Mouse (Mus musculus): Measurements from ENCODE around the gene Rnf115. TPM values are rescaled to one million over a fixed set of nuclear protein-coding genes. Genes with fewer than 3 reads are reported as not detected.
"Not testable (repeated sequence)": the region's sequence is repeated elsewhere in the genome, so short reads cannot be mapped to it uniquely, and the experiment has no call there.

The Rnf115 gene
- polyA plus RNA-seq (2015; fragmentation: Nextera tagmentation; extraction: Ambion mirVana), result 72.2 and 76.6 TPM in 2 replicates

- ATAC-seq (ENCODE audit: low FRiP score, low read depth), result peak; percentile 97
- Histone ChIP-seq H3K4me3 (peak within 1 kb of the TSS; percentile 81), H3K4me2 (peak within 1 kb of the TSS; percentile 77), H3K27ac (replicated peaks) (peak within 1 kb of the TSS; percentile 86), H3K9me3 (no peaks in the 10 kb centered on the region), H3K36me3 (peaks cover 2% of the 10 kb centered on the region; the same call in 1 of the 2 replicates), H3K4me1 (replicated peaks) (peaks cover 42% of the 10 kb centered on the region), H3K27me3 (no peaks in the 10 kb centered on the region), H3K9ac (peak within 1 kb of the TSS; percentile 92)
- 0% methylated on average over 39 of the region's 52 CpGs for WGBS
Measured at GRCm38 (mm10) chr3:96727343-96727827, at the start of gene Rnf115, which contains the start of gene Polr3c. Gene Rnf115 (plus strand): TSS chr3:96727664. Gene Polr3c (minus strand): TSS chr3:96727628.

GRCm38 (mm10) chr3:96678456-96678855 lies 49.0 kb upstream of the Rnf115 start:
- Histone ChIP-seq H3K27me3 (no peaks in the 10 kb centered on the region), H3K4me2 (no peak overlapping the region), H3K9ac (no peak overlapping the region), H3K9me3 (no peaks in the 10 kb centered on the region), H3K4me3 (no peak overlapping the region), H3K27ac (replicated peaks) (no peak overlapping the region), H3K36me3 (no peaks in the 10 kb centered on the region), H3K4me1 (replicated peaks) (peaks cover 11% of the 10 kb centered on the region)
- ATAC-seq (ENCODE audit: low FRiP score, low read depth), result no peak
- 69% methylated on average over 7 of the region's 7 CpGs for WGBS

GRCm38 (mm10) chr3:96679159-96679674 lies 48.2 kb upstream of the Rnf115 start:
- peak; percentile 16; the same call in 1 of the 2 replicates for ATAC-seq (ENCODE audit: low FRiP score, low read depth)
- Histone ChIP-seq H3K4me3 (no peak overlapping the region), H3K27ac (replicated peaks) (no peak overlapping the region), H3K4me1 (replicated peaks) (peaks cover 11% of the 10 kb centered on the region), H3K9me3 (no peaks in the 10 kb centered on the region), H3K9ac (no peak overlapping the region), H3K27me3 (no peaks in the 10 kb centered on the region), H3K36me3 (no peaks in the 10 kb centered on the region), H3K4me2 (no peak overlapping the region)
- 36% methylated on average over 5 of the region's 5 CpGs for WGBS

DNA sequence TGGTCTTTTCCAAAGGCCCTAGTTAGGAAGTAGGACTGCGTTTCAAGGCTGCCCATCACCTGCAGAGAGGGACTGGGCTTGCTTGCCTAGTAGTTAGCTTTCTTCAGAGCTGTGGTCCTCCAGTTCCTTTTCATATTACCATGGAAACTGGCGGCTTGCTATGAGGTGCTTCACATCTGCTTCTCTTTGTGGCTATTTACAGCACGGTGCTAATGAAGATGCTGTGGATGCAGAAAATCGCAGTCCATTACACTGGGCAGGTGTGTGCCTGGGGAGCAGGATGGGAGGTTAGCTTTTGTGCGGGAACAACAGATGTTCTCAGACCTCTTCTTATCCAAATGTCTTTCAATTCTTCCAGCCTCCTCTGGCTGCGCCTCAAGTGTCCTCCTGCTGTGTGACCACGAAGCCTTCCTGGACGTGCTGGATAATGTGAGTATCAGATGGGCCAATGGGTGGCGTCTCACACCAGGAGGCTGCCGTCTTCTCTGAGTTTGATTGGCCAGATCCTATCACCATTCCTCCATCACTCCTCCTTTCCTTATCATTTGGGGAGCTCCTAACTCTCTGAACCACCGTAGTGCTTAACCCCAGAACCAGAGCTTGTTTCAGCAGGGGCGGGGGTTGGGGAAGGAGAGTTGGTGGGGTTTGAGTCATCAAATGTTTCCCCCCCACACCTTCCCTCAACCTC lies 47.1 kb upstream of the Rnf115 start:
- Histone ChIP-seq H3K27me3 (peaks cover 3% of the 10 kb centered on the region; the same call in 1 of the 2 replicates), H3K9me3 (no peaks in the 10 kb centered on the region), H3K4me1 (replicated peaks) (peaks cover 11% of the 10 kb centered on the region), H3K27ac (replicated peaks) (0 out of 2 replicates have a peak overlapping the region, but pooled peaks have one; percentile 1), H3K9ac (no peak overlapping the region), H3K4me3 (no peak overlapping the region), H3K36me3 (no peaks in the 10 kb centered on the region), H3K4me2 (no peak overlapping the region)
- peak; percentile 47 for ATAC-seq (ENCODE audit: low FRiP score, low read depth)
- 15% methylated on average over 12 of the region's 12 CpGs for WGBS

DNA sequence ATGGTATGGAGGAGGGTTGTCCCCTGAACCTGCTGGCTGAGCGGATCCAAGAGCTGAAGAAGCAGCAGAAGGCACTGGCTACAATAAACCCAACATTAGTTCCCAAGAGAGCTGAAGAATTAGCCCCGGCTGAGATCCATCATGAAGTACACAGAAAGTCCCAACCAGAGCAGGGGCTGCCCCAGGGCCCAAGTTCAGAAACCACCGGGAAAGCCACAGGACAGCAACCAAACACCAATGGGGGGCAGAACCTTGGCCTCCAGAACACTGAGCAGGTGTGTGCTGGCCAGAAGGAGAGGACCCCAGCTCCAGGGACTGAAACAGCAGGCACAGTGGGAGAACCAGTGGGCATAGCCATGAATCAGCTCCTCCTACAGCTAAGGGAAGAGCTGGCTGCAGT lies 44.0 kb upstream of the Rnf115 start:
- WGBS, result 86% methylated on average over 3 of the region's 3 CpGs
- Histone ChIP-seq H3K27ac (replicated peaks) (no peak overlapping the region), H3K9ac (no peak overlapping the region), H3K27me3 (peaks cover 4% of the 10 kb centered on the region; the same call in 1 of the 2 replicates), H3K4me1 (replicated peaks) (peaks cover 11% of the 10 kb centered on the region), H3K4me2 (no peak overlapping the region), H3K4me3 (no peak overlapping the region), H3K9me3 (no peaks in the 10 kb centered on the region), H3K36me3 (no peaks in the 10 kb centered on the region)
- no peak for ATAC-seq (ENCODE audit: low FRiP score, low read depth)

- no peak overlapping the region for H3K9ac ChIP-seq
- no peak for ATAC-seq (ENCODE audit: low FRiP score, low read depth)
Measured at GRCm38 (mm10) chr3:96684151-96684821, 43.2 kb upstream of the Rnf115 start.

GRCm38 (mm10) chr3:96684822-96685156 lies 42.7 kb upstream of the Rnf115 start:
- Histone ChIP-seq H3K4me1 (replicated peaks) (peaks cover 8% of the 10 kb centered on the region), H3K4me3 (peak overlapping the region; percentile 5), H3K27me3 (peaks cover 4% of the 10 kb centered on the region; the same call in 1 of the 2 replicates), H3K4me2 (peak overlapping the region; percentile 50), H3K27ac (replicated peaks) (no peak overlapping the region), H3K9ac (no peak overlapping the region), H3K9me3 (no peaks in the 10 kb centered on the region), H3K36me3 (no peaks in the 10 kb centered on the region)
- ATAC-seq (ENCODE audit: low FRiP score, low read depth), result no peak
- 42% methylated on average over 28 of the region's 28 CpGs for WGBS

More at GRCm38 (mm10) chr3:96684151-96684821, 43.2 kb upstream of the Rnf115 start:
- Histone ChIP-seq H3K4me2 (peak overlapping the region; percentile 50), H3K9me3 (no peaks in the 10 kb centered on the region), H3K36me3 (no peaks in the 10 kb centered on the region), H3K4me3 (peak overlapping the region; percentile 5; the same call in 1 of the 2 replicates), H3K4me1 (replicated peaks) (peaks cover 11% of the 10 kb centered on the region), H3K27ac (replicated peaks) (no peak overlapping the region), H3K27me3 (peaks cover 4% of the 10 kb centered on the region; the same call in 1 of the 2 replicates)
- WGBS, result 61% methylated on average over 17 of the region's 17 CpGs

DNA sequence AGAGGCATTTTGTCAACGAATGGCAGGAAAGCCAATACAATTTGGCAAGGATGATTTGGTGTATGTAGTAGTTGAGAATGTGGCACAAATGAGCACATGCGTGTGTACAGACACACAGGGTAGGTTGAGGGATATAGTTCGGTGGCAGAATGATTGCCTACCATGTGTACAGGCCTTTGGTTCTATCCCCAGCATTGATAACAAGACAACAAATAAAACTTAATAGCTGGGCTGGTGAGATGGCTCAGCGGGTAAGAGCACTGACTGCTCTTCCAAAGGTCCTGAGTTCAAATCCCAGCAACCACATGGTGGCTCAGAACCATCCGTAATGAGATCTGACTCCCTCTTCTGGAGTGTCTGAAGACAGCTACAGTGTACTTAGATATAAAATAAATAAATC lies 41.4 kb upstream of the Rnf115 start:
- not testable (repeated sequence) for H3K9ac ChIP-seq; H3K27me3 ChIP-seq; H3K4me1 ChIP-seq (replicated peaks); H3K36me3 ChIP-seq; ATAC-seq (ENCODE audit: low FRiP score, low read depth); H3K27ac ChIP-seq (replicated peaks); H3K4me2 ChIP-seq; H3K4me3 ChIP-seq; H3K9me3 ChIP-seq
- WGBS, result 94% methylated on average over 5 of the region's 5 CpGs

DNA sequence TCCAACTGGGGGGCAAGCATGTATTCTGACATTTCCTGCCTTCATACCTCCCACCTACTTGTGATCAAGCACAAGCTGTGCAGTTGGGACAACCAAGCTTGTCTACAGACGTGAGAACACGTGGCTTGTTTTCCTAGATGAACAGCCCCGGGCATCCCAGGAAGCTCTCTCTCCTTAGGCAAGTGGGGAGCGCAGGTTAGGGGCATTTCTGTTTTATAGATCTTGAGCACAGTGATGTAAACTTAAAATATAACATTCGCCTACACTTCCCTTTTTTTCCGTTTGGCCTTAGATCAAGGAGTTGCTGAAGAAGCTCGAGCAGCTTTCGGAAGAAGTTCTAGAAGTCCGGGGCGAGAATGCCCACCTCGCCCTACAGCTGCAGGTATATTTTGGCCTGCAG lies 38.6 kb upstream of the Rnf115 start:
- no peak overlapping the region for H3K4me2 ChIP-seq
- no peaks in the 10 kb centered on the region for H3K4me1 ChIP-seq (replicated peaks)
- H3K4me3 ChIP-seq, result no peak overlapping the region
- no peak overlapping the region for H3K9ac ChIP-seq
- ATAC-seq (ENCODE audit: low FRiP score, low read depth), result no peak
- H3K36me3 ChIP-seq, result no peaks in the 10 kb centered on the region
- H3K27me3 ChIP-seq, result peaks cover 4% of the 10 kb centered on the region; the same call in 1 of the 2 replicates
- 88% methylated on average over 11 of the region's 11 CpGs for WGBS
- H3K9me3 ChIP-seq, result no peaks in the 10 kb centered on the region
- no peak overlapping the region for H3K27ac ChIP-seq (replicated peaks)

GRCm38 (mm10) chr3:96690298-96690697 lies 37.2 kb upstream of the Rnf115 start:
- H3K9ac ChIP-seq, result no peak overlapping the region
- H3K36me3 ChIP-seq, result no peaks in the 10 kb centered on the region
- no peak overlapping the region for H3K4me3 ChIP-seq
- no peak overlapping the region for H3K4me2 ChIP-seq
- no peak for ATAC-seq (ENCODE audit: low FRiP score, low read depth)
- H3K27ac ChIP-seq (replicated peaks), result no peak overlapping the region
- no peaks in the 10 kb centered on the region for H3K4me1 ChIP-seq (replicated peaks)
- H3K27me3 ChIP-seq, result peaks cover 1% of the 10 kb centered on the region; the same call in 1 of the 2 replicates
- H3K9me3 ChIP-seq, result no peaks in the 10 kb centered on the region
- WGBS, result 49% methylated on average over 3 of the region's 3 CpGs

DNA sequence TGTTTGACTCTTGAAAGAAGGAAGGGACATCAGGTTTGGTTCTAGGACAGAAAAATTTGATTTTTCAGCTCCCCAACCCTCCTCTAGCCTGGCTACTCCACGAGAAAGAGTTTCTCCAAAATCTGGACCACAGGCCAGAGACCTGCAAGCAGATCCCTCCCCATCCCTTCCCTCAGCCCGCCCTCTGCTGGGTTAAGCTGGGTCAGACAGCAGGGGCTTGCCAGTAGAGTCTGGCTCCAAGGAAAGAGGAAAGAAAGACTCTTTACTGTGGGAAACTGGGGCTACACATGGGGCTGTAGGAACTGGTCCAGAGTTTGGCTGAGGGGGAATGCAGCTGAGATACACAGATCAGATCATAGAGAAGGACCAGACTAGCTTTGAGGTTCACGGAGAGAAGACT lies 35.0 kb upstream of the Rnf115 start:
- Histone ChIP-seq H3K27me3 (no peaks in the 10 kb centered on the region), H3K4me3 (no peak overlapping the region), H3K4me1 (replicated peaks) (peaks cover 10% of the 10 kb centered on the region), H3K36me3 (no peaks in the 10 kb centered on the region), H3K9me3 (no peaks in the 10 kb centered on the region), H3K9ac (no peak overlapping the region), H3K27ac (replicated peaks) (no peak overlapping the region), H3K4me2 (no peak overlapping the region)
- WGBS, result 21% methylated on average over 3 of the region's 3 CpGs
- ATAC-seq (ENCODE audit: low FRiP score, low read depth), result no peak

DNA sequence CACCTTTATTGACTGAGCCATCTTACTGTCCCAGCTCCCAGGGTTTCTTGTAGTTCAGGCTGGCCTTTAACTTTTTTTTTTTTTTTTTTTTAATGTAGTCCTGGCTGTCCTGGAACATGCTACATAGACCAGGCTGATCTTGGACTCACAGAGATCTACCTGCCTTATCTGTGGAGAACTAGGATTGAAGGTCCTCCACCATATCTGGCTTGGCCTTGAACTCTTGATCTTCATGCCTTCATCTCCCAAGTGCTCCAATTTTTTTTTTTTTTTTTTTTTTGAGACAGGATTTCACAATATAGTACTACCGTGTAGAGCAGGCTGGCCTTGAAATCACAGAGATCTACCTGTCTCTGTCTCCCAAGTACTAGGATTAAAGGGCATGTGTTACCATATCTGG lies 33.9 kb upstream of the Rnf115 start:
- no peak for ATAC-seq (ENCODE audit: low FRiP score, low read depth)
- H3K4me3 ChIP-seq, result no peak overlapping the region
- no peaks in the 10 kb centered on the region for H3K36me3 ChIP-seq
- H3K9me3 ChIP-seq, result no peaks in the 10 kb centered on the region
- peaks cover 17% of the 10 kb centered on the region for H3K4me1 ChIP-seq (replicated peaks)
- 90% methylated on average over 1 of the region's 1 CpGs for WGBS
- H3K4me2 ChIP-seq, result no peak overlapping the region
- H3K9ac ChIP-seq, result no peak overlapping the region
- H3K27me3 ChIP-seq, result no peaks in the 10 kb centered on the region
- H3K27ac ChIP-seq (replicated peaks), result no peak overlapping the region

Data from hindbrain, embryonic 15.5 days (tissue).